Mouse (Mus musculus) kidney, adult 2 months (tissue): ENCODE results near the gene Faxc. TPM values are rescaled to one million over a fixed set of nuclear protein-coding genes. Genes with fewer than 3 reads are reported as not detected.

Experiments
- DNase-seq: peaks from one replicate; pipeline ENCODE4 v3.0.0; 2021
- H3K27ac ChIP-seq: fragments of 200-500 bp; 2 replicates; pipeline ENCODE4 v1.5.1; 2012; ENCODE audit warnings: low read depth, low read length, control low read depth, inconsistent platforms; ENCODE audit not compliant: insufficient read depth
- H3K27me3 ChIP-seq: fragments of 200-500 bp; replicated peaks from 2 replicates; pipeline ENCODE4 v1.6.1; 2012; ENCODE audit warnings: mild to moderate bottlenecking, moderate library complexity, low read length, inconsistent platforms; ENCODE audit not compliant: control insufficient read depth, insufficient read depth
- H3K36me3 ChIP-seq: fragments of 200-500 bp; 2 replicates; pipeline ENCODE4 v1.6.1; 2012; ENCODE audit warnings: mild to moderate bottlenecking, moderate library complexity, low read length, inconsistent platforms; ENCODE audit not compliant: control insufficient read depth, insufficient read depth
- H3K4me1 ChIP-seq: fragments of 200-500 bp; 2 replicates; pipeline ENCODE4 v1.6.1; 2011; ENCODE audit warnings: low read length; ENCODE audit not compliant: control insufficient read depth, insufficient read depth
- H3K4me3 ChIP-seq: fragments of 200-500 bp; 2 replicates; pipeline ENCODE4 v1.5.1; 2011; ENCODE audit warnings: mild to moderate bottlenecking, low read depth, low read length, control low read depth; ENCODE audit not compliant: insufficient read depth
- CTCF ChIP-seq: fragments of 200-500 bp; conservative IDR thresholded peaks from 2 replicates; pipeline ENCODE4 v1.5.1; 2011; ENCODE audit warnings: low read depth, mild to moderate bottlenecking, control low read depth, low read length, moderate library complexity, mixed read lengths; ENCODE audit not compliant: insufficient read depth, insufficient read length
- POLR2A ChIP-seq: fragments of 200-500 bp; IDR thresholded peaks from one replicate; pipeline ENCODE4 v1.6.1; 2011; ENCODE audit warnings: low read depth, low read length, control low read depth
- WGBS: fragments of 180-500 bp; shearing (Covaris S2); methylation state at CpG from one replicate; pipeline ENCODE4 v1.1.7; 2018; 5-methylcytosine and 5-hydroxymethylcytosine counted together
- polyA plus RNA-seq: library from polyadenylated mRNA; depleted of rRNA; stranded (reverse); fragments of >200 nt; gene quantifications from 2 replicates; pipeline ENCODE4 v1.2.3, GENCODE M21; 2012; rRNA removed

The Faxc gene
- 0.20 and 0.22 TPM in 2 replicates for polyA plus RNA-seq

GRCm38 (mm10) chr4:21930971-21931771, at the start of gene Faxc:
TSS of gene Faxc (plus strand) at chr4:21931329.
- H3K36me3 ChIP-seq = no peaks in the 10 kb centered on the region
- no peaks in the 10 kb centered on the region for H3K4me1 ChIP-seq
- H3K4me3 ChIP-seq = peak within 1 kb of the TSS; percentile 64
- peak; percentile 35 for DNase-seq
- WGBS = 1% methylated on average over 83 of the region's 83 CpGs
- TF ChIP-seq CTCF (no peak), POLR2A (no peak)
- H3K27me3 ChIP-seq = peaks cover 2% of the 10 kb centered on the region; the same call in 1 of the 2 replicates
- H3K27ac ChIP-seq = no peak within 1 kb of the TSS

- no peak for DNase-seq
- H3K27me3 ChIP-seq = no peaks in the 10 kb centered on the region
- peaks cover 3% of the 10 kb centered on the region; the same call in 1 of the 2 replicates for H3K4me1 ChIP-seq
- no peak overlapping the region for H3K27ac ChIP-seq
- no peak overlapping the region for H3K4me3 ChIP-seq
- H3K36me3 ChIP-seq = no peaks in the 10 kb centered on the region
- 91% methylated on average over 6 of the region's 6 CpGs for WGBS
- TF ChIP-seq POLR2A (no peak), CTCF (no peak)
These were observed 48.3 kb upstream of the Faxc start for GRCm38 (mm10) chr4:21882806-21883205.

GRCm38 (mm10) chr4:21885831-21886230, 45.3 kb upstream of the Faxc start:
- Histone ChIP-seq H3K4me1 (no peaks in the 10 kb centered on the region), H3K27ac (no peak overlapping the region), H3K4me3 (no peak overlapping the region), H3K36me3 (no peaks in the 10 kb centered on the region), H3K27me3 (no peaks in the 10 kb centered on the region)
- 78% methylated on average over 8 of the region's 8 CpGs for WGBS
- TF ChIP-seq POLR2A = no peak
- TF ChIP-seq CTCF = no peak
- DNase-seq = no peak

DNA sequence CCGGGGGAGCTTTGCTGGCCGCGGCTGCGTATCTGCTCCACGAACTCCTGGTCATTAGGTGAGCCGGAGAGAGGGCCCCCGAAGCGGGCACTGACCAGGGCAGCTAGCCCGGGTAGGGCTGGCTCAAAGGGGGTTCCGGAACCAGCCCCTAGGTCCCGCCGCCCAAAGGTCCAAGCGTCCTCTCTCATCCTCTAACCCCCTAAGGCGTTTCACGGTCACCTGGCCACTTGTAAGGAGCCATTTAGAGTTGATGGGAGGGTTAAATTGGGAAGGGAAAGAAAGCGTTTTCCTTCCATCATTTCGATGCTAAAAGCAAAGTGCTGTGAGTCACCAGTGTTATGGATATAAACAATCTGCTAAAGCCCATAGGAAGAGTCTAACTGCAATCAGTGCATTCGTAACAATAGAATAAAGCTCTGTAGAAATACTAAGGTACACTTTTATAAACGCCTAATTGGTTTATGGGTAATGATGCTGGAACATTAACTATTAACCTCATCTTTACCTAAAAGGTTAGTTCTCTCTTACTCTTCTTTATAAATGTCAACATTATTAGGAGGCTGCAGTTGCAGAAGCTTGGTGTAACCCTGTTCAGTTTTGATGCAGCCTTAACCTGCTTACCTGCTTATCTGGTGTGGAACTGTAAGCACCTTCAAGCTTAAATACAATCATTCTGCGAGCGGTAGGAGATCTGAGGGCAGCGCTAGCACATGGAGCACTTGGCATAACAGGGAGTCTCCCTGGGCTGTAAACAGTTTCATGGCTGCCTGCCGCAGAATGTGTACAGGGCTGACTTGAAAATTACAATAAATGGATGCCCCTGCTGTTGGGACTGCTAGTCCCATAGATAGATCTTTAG, 872 bp downstream of the Faxc start:
- peaks cover 2% of the 10 kb centered on the region; the same call in 1 of the 2 replicates for H3K27me3 ChIP-seq
- no peaks in the 10 kb centered on the region for H3K4me1 ChIP-seq
- no peak overlapping the region for H3K27ac ChIP-seq
- TF ChIP-seq CTCF = no peak
- TF ChIP-seq POLR2A = no peak
- DNase-seq = no peak
- WGBS = 18% methylated on average over 23 of the region's 23 CpGs
- peak overlapping the region; percentile 64 for H3K4me3 ChIP-seq
- no peaks in the 10 kb centered on the region for H3K36me3 ChIP-seq

DNA sequence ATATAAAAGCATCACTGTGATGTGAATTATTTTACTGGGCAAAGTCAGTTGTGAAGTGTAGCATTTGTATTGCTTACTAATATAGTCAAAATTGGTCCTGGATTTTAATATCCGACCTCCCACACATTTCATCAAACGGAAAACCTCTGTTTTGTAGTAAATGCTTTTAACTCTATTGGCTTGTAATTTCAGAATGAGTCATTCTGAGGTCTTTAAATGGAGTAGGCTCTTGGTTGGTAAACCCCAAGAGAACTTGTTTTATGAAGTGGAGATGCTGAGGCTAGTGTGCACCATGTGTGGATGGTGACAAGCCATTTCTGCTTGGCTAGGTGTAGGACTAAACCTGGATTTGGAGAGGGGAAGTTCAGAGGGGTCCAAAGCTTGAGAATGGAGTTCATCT, 4.2 kb downstream of the Faxc start:
- 86% methylated on average over 2 of the region's 2 CpGs for WGBS
- Histone ChIP-seq H3K27me3 (peaks cover 2% of the 10 kb centered on the region; the same call in 1 of the 2 replicates), H3K4me1 (no peaks in the 10 kb centered on the region), H3K36me3 (no peaks in the 10 kb centered on the region), H3K4me3 (no peak overlapping the region), H3K27ac (no peak overlapping the region)
- no peak for DNase-seq
- TF ChIP-seq POLR2A (no peak), CTCF (no peak)

- Histone ChIP-seq H3K4me1 (no peaks in the 10 kb centered on the region), H3K27ac (no peak overlapping the region), H3K36me3 (no peaks in the 10 kb centered on the region), H3K27me3 (no peaks in the 10 kb centered on the region), H3K4me3 (no peak overlapping the region)
- WGBS = 90% methylated on average over 9 of the region's 9 CpGs
- no peak for TF ChIP-seq POLR2A
- no peak for TF ChIP-seq CTCF
- no peak for DNase-seq
These were observed 5.3 kb downstream of the Faxc start for GRCm38 (mm10) chr4:21936424-21936823.

DNA sequence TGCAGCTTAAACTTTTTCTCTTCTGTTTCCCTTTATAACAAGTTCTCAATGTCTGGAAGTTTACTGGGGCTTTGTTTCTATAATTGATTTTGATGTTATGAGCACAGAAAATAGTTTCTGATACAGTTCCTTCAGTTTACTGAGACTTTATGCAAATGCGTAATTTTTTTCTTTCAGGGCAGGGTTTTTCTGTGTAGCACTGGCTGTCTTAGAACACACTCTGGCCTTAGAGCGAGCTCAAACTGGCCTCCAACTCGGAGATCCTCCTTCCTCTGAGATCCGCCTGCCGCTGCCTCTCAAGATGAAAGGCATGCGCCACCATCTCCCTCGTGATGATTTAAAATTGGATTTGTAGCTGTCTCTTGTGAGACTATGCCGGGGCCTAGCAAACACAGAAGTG, 6.8 kb downstream of the Faxc start:
- Histone ChIP-seq H3K27ac (no peak overlapping the region), H3K27me3 (no peaks in the 10 kb centered on the region), H3K4me3 (no peak overlapping the region), H3K4me1 (no peaks in the 10 kb centered on the region), H3K36me3 (no peaks in the 10 kb centered on the region)
- 91% methylated on average over 8 of the region's 8 CpGs for WGBS
- TF ChIP-seq POLR2A (no peak), CTCF (no peak)
- DNase-seq = no peak
